Mouse (Mus musculus): Measurements from ENCODE around the gene Rbx1. TPM values are rescaled to one million over a fixed set of nuclear protein-coding genes. Genes with fewer than 3 reads are reported as not detected.

The Rbx1 gene
- total RNA-seq, 2 experiments from 2014 or later: 126 to 134 TPM

DNA sequence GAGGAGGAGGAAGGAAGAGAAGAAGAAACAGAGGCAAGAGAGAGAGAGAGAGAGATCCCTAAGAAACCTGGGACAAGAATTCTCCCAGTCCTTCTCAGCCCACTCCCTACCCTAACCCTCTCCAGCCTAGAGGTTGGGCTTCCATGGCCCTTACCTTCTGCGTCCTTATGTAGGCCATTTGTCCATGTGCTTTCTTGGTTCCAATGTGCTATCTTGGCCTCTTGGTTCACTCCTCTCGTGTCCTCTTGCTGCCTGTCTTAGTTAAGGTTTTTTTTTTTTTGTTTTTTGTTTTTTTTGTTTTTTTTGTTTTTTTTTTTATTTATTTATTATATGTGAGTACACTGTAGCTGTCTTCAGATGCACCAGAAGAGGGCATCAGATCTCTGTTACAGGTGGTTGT, 16.9 kb downstream of the Rbx1 start:
- no peak for DNase-seq (ENCODE audit: low spot score in 2 of 2)

DNA sequence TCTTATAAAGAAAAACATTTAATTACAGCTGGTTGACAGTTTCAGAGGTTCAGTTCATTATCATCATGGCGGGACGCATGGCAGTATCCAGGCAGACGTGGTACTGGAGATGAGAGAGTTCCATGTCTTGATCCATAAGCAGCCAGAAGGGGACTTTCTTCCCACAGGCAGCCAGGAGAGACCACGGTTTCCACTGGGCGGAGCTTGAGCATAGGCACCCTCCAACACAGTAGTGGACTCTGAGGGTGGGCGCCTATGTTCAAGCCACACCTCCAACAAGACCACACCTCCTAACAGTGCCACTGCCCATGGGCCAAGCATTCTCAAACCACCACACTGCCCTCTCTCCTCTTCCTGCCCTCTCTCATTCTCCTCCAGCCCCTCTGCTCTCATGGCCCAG, 17.6 kb downstream of the Rbx1 start:
- DNase-seq (ENCODE audit: low spot score in 2 of 2): no peak

DNA sequence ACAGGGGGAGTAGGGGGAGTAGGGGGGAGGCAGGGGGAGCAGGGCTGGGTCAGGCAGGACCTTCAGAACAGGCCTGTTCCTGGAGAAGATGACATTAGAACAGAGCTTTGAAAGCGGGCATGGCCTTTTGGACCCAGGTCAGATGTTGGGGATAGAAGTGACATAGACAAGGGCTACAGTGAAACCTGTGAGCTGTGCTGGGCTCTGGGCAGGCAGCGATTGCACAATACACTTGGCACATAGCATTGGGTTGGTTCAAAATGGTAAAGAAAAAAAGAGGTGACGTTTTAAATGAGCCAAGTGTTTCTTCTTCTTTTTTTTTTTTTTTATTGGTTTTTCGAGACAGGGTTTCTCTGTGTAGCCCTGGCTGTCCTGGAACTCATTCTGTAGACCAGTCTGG, 19.4 kb downstream of the Rbx1 start:
- no peak for DNase-seq (ENCODE audit: low spot score in 2 of 2)

DNA sequence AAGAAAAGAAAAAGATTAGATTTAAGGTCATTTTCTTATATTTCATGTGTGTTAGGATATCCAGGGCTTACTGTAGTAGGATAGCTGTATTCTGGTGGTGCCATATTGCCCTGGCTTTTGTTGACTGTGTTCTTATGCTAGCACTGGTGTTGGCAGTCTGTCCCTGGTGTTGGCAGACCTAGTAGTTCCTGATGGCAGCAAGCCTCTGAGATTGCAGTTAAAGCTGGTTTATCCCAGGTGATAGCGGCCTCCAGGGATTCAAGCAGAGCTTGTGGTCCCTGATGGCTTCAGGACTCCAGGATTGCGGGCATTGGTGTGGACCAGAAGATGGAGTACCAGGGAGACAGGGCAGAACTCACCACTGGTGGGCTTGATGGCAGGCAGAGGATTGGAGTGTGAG, 37.4 kb downstream of the Rbx1 start:
- DNase-seq (ENCODE audit: low spot score in 2 of 2): no peak

DNA sequence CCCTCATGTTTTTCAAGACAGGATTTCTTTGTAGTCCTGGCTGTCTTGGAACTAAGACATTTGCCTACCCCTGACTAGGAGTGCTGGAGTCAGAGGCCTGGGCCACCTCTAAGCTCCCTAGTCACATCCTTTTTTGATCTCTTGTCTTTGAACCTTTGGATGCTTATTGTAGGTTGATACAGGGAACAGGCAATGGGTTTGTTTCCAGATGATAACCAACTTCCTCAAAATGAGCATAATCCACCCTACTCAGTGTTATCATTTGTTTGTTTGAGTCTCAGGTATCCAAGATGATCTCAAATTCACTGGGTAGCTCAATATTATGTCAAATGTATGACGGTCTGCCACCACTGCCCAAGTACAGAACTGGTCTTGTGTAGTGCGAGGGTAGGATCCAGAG, 37.9 kb downstream of the Rbx1 start:
- DNase-seq (ENCODE audit: low spot score in 2 of 2): no peak

DNA sequence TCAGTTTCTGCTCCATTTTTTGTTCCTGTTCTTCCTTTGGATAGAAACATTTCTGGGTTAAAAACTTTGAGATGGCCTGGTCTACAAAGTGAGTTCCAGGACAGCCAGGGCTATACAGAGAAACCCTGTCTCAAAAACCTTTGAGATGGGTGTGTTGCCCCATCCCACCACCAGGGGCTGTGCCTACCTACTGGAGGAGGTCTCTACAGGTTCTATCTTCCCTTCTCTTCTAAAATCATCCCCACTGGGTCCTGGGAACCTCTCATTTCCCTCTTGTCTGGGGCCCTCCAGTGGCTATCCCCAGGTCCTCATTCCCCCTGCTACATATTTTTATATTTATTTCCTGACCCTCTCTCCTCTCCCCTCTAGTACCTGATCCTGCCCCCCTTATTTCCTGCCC, 41.1 kb downstream of the Rbx1 start:
- no peak for DNase-seq (ENCODE audit: low spot score in 2 of 2)

DNA sequence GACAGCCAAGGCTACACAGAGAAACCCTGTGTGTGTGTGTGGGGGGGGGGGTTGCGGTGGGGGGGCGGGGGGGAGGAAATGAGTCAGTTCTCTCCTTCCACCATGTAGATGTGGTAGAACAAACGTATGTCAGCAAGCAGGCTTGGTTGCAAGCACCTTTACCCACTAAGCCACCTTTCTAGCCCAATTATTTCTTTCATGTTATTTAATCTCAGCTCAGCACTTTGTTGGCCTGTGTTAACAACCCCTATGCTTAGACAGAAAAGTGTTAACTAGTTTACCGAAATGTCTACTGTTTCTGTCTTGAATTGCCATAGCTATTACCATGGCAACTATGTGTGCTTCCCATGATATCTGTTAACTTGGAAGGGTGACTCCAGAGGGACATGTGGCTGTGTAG, 44.5 kb downstream of the Rbx1 start:
- DNase-seq (ENCODE audit: low spot score in 2 of 2): no peak

DNA sequence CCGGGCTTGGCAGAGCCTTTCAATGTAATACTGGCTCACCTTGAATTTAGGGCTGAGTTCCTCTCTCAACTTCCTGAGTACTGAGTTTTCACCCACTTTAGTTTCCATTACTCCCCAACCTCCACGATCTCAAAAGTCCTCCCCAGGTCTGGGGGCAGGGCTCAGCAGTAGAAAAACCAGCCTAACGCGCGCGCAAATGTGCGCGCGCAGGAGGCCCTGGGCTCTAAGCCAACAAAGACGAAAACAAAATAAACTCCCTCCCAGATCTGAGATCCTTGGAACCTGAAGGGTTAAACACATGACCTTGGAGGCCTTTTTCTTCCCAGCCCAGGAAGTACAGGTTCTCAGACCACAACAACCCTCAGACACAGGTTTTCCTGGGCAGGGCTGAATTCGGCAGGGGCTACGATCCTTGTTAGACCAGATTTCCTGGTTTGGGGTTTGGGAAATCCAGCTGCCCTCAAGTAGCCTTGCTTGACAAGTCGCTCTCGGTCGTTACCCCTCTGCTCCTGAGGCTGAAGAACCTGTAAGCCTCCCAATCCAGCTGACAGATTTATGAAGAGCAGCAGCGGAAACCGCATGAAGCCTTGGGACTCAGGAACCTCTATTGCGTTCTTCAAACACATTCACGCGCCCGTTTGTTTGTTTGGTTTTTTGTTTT, 45.6 kb downstream of the Rbx1 start:
- no peak for DNase-seq (ENCODE audit: low spot score in 2 of 2)

DNA sequence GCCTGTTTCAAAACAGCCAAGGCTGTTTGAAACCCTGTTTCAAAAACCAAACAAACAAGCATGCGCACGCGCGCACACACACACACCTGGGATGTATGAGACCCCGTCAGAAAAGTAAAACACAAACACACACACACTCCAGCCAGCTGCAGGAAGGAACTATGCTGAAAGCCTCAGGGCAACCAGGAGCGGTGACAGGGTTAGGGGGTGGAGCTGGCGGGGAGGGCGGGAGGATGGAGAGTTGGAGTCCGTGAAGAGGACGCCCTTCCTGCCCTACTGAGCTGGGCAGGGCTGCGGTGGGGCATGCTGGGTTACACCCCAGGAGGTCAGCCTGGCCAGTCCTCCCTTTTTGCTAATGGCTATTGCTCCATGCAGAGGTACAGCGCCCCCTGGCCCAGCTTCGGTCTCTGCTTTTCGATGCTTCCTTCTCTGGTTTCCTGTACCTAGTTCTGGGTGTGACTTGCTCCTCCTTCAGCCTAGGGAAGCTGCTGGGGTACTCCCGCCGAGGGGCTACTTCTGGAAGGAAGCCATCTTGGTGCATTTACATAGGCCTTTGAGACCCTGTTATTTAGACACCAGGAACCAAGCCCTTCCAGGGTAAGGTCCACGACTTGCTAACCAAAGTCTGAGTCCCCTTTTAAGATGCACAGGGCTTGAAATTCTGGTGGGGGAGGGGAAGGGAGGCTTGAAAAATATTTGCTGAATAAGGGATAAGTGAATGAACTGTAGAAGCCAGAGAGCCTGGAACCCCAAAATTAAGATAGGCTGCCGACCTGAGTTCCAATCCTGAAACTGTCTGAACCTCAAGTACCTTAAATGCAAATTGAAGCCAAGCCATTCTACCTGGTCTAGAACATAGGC, 48.2 kb downstream of the Rbx1 start:
- peak; percentile 63 to 84 for DNase-seq (ENCODE audit: low spot score in 2 of 2)

DNA sequence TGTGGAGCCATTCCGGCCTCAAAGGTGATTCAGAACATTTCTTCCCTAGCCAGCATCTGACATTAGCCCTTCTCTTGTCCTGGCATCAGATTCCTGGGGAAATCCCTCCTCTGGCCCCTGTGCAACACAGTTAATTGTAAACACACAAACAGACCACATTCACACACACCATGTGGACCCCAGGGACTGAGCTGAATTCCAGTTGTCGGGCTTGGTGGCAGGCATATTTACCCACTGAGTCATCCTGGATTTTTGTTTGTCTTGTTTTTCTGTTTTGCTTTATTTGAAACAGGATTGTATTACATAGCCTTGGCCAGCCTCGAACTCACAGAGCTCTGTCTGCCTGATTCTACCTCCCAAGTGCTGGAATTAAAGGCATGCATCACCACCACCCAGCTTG, 49.1 kb downstream of the Rbx1 start:
- DNase-seq (ENCODE audit: low spot score in 2 of 2): no peak

DNA sequence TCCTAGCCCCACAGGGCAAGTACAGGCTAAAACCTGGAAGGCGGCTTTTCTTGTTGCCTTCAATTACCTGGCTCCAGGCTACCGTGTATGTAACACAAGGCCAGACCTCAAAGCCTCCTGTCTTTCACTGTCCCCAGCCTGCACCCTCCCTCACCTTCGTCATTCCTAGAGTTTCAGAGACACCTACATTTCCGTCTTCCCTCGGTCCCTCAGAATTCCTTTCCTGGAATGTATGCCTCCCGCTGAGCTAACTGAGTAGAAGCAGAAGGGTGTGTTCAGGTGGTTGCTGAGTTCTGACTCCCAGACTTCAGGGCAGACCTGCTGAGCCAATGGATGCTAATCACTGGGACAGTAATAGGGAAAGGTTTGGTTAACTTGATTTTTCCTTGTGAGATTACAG, 51.9 kb downstream of the Rbx1 start:
- DNase-seq (ENCODE audit: low spot score in 2 of 2): no peak

DNA sequence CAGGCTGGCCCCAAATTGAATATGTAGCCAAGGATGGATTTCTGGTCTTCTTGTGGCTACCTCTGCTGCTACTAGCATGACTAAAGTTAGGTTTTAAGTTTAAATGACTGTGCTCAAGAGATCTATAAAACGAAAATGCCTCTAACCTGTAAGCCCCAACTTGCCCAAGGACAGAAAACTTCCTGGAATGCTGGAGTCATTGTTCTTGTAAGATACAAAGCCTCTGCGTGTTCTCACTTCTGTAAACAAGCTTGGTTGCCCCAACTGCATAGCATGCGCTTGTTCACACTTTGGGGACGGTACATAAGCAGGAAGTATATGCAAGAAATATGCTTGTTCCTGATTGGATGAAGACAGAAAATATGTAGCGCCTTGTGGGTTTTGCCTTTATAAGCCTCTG, 52.7 kb downstream of the Rbx1 start:
- no peak for DNase-seq (ENCODE audit: low spot score in 2 of 2)

DNA sequence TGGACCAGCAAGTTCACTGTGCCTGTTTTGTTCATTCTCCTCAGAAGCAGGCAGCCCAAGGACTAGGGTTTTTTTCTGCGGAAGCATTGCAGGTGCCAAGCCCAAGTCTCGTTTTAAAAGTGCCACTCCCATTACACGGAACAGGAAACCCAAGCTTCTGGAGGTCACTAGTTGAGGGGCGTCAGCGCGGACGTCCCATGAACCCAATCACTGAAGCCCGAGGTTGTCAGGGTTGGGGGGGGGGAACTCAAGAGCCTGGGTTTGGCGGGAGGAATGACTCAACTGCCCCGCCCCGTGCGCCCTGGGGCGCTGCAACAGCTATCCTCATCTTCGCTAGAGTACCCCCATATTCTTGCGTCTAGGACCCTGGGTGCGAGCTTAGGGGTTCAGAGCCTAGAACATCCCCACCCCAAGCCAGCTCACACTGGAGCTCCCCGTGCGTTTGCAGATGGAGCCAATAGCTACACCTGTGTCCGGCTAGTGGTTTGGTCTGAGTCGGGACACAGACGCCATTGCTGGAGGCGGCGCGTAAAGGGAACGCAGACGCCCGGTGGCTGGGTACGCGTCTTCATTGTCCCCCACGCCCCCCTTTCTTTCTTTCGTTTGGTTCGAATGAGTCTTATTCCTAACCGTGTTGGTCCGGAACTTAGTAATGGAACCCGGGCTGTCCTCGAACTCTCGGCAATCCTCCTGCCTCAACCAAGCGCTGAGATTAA, 56.1 kb downstream of the Rbx1 start:
- peak in 1 of 2 experiments; percentile 37 for DNase-seq (ENCODE audit: low spot score in 2 of 2)

DNA sequence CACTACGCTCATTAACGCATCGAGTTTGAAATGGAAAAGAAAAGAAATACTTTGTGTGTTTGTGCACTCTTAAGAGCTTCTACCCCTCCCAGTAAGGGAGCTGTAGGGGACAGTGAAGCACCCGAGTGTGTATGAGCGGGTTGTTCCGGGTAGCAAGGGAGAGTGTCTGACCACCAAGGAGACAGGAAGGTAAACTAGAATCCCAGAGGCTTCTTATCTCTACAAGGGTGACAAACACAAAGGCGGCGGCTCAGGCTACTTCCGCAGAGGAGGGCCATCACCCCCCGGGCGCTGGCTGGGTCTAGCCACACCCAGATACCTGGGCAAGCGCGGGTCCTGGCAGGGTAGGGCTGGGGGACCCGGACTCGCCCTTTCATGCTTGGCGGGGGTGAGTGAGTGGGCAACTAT, 56.7 kb downstream of the Rbx1 start:
- DNase-seq (ENCODE audit: low spot score in 2 of 2): no peak

DNA sequence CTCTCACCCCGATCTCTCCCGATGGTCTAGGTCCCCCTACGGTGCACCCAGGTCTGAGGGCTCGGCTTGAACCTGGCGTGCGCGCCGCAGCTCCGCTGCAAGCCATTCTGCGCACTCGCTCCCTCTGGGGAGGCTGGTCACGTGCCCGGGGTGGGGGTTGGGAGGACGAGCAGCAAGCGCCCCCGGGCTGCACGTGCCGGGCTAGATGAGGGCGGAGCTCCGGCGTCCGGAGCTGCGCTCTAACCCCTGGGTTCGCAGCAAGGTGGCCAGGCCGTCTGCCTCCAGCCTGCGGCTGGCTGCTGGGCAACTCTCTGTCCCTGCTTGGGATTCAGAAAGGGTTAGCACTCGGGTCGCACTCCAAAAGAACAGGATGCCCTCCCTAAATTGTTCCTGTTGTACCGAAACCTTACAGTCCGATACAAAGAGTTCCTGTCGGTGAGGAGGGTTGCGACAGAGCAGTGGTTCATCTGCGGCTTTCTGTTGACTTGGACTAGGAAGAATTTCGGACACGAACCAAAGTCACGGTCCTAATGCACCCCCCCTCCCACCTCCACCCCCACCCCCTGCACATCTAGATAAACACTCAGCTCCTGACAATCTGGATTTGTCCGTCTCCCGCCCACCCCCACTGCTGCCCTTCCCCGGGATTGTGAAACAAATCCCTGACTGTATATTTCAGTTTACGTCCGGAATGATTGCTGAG, 57.2 kb downstream of the Rbx1 start:
- peak; percentile 88 to 94 for DNase-seq (ENCODE audit: low spot score in 2 of 2)

DNA sequence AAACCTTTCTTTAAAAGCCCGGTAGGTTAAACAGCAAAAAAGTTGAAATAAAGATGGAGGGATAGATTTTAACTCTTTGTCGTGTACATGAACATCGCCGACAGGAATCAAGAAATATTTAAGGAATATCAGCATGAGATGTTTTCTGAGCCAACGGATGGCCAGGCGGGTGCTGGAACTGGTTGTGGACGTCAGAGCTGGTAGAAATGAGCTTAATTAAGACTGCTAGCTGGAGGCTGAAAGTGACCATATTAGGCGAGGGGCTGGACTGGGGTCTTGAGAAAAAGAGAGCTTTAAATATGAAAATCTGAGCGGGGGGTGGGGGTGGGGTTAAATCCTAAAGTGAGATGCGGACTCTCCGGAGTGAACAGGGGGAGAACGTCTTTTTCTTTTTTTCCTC, 57.8 kb downstream of the Rbx1 start:
- no peak for DNase-seq (ENCODE audit: low spot score in 2 of 2)

Other genes with a start within 250 kb of the Rbx1 start
- 1 to 10 TPM; 2.7 to 3.9 TPM for gene Mchr1, start 230.8 kb upstream of the Rbx1 start, total RNA-seq (2021)
- 10 to 100 TPM; 30.8 to 33.4 TPM for gene Slc25a17, start 105.5 kb upstream of the Rbx1 start, total RNA-seq (2021)
- 100 to 1,000 TPM; 160 to 163 TPM for gene St13, start 66.2 kb upstream of the Rbx1 start, total RNA-seq (2021)
- gene Xpnpep3, start 66.2 kb upstream of the Rbx1 start, total RNA-seq (2021): 10 to 100 TPM; 11.5 to 14.6 TPM
- not detected for gene Dnajb7, start 58.0 kb upstream of the Rbx1 start, total RNA-seq (2021)
- 10 to 100 TPM; 41.8 to 45.3 TPM for gene Ep300, start 119.1 kb downstream of the Rbx1 start, total RNA-seq (2021)
- gene L3mbtl2, start 197.6 kb downstream of the Rbx1 start, total RNA-seq (2021): 10 to 100 TPM in 1 of 2 experiments, 1 to 10 TPM in 1; 8.1 to 10.9 TPM
- 1 to 10 TPM; 3.7 to 5.2 TPM for gene Chadl, start 231.0 kb downstream of the Rbx1 start, total RNA-seq (2021)

Measured in gastrocnemius, postnatal 4 days (tissue).